Mouse (Mus musculus): ENCODE measurements around the gene Morn5. TPM values are rescaled to one million over a fixed set of nuclear protein-coding genes. Genes with fewer than 3 reads are reported as not detected.

The Morn5 gene
- total and polyA plus RNA-seq, 3 experiments, result 0.81 to 1.3 TPM; not detected in 1

- Histone ChIP-seq H3K9ac (ENCODE audit: control insufficient read depth, low read depth, low read length, poor library complexity, severe bottlenecking) (no peak overlapping the region), H3K27ac (ENCODE audit: control insufficient read depth, low read depth, low read length) (no peak overlapping the region), H3K4me1 (ENCODE audit: control insufficient read depth in 1 of 2, insufficient read depth in 2 of 2, low read length in 2 of 2) (no peaks in the 10 kb centered on the region), H3K9me3 (replicated peaks; ENCODE audit: insufficient read depth, low read length) (no peaks in the 10 kb centered on the region), H3K36me3 (ENCODE audit: control insufficient read depth in 1 of 2, insufficient read depth in 2 of 2, low read length in 2 of 2) (no peaks in the 10 kb centered on the region), H3K27me3 (ENCODE audit: control insufficient read depth in 1 of 2, insufficient read depth in 2 of 2, low read length in 2 of 2) (0 out of 4 replicates have a peak, but pooled peaks cover 0 to 1% of the 10 kb centered on the region in 2 experiments), H3K4me3 (ENCODE audit: control insufficient read depth in 1 of 2, insufficient read depth in 1 of 2, low read depth in 2 of 2, low read length in 2 of 2) (no peak overlapping the region), H3K79me2 (ENCODE audit: control insufficient read depth, insufficient read depth, low read length, poor library complexity) (no peaks in the 10 kb centered on the region)
- TF ChIP-seq KAT2A (conservative IDR thresholded peaks at IDR 0.05; ENCODE audit: low read depth, low read length) (no peak), ZC3H11A (IDR thresholded peaks at IDR 0.05; ENCODE audit: low read depth, low read length) (peak; percentile 96), MAFK (IDR thresholded peaks at IDR 0.05; ENCODE audit: borderline replicate concordance, low read depth, low read length) (no peak), NRF1 (IDR thresholded peaks at IDR 0.05; ENCODE audit: insufficient read depth, low read depth, low read length, poor library complexity, severe bottlenecking) (no peak), CHD2 (IDR thresholded peaks at IDR 0.05; ENCODE audit: low read length) (no peak), ZNF384 (IDR thresholded peaks at IDR 0.05; ENCODE audit: low read depth, low read length) (no peak), SMC3 (IDR thresholded peaks at IDR 0.05; ENCODE audit: low read depth, low read length) (peak; percentile 97), CHD1 (IDR thresholded peaks at IDR 0.05; ENCODE audit: low read depth, low read length) (no peak), SIN3A (IDR thresholded peaks at IDR 0.05; ENCODE audit: low read length) (peak; percentile 30; the same call in 1 of the 2 replicates), CTCF (IDR thresholded peaks at IDR 0.05 in 2 of 3, conservative IDR thresholded peaks at IDR 0.05 in 1 of 3; ENCODE audit: control insufficient read depth in 1 of 3, insufficient read depth in 1 of 3, low read depth in 2 of 3, low read length in 3 of 3, poor library complexity in 1 of 3, severe bottlenecking in 1 of 3) (peak; percentile 64 to 95 (median 89)), RAD21 (IDR thresholded peaks at IDR 0.05; ENCODE audit: low read depth, low read length) (peak; percentile 96), MAZ (IDR thresholded peaks at IDR 0.05; ENCODE audit: low read depth, low read length) (no peak), TBP (IDR thresholded peaks at IDR 0.05; ENCODE audit: low read depth, low read length) (no peak), JUND (IDR thresholded peaks at IDR 0.05; ENCODE audit: low read depth, low read length) (0 out of 2 replicates have a peak, but pooled peaks have one; percentile 10), BHLHE40 (IDR thresholded peaks at IDR 0.05; ENCODE audit: borderline replicate concordance, low read depth, low read length) (0 out of 2 replicates have a peak, but pooled peaks have one; percentile 31), POLR2A (IDR thresholded peaks at IDR 0.05; ENCODE audit: control insufficient read depth in 1 of 2, insufficient read depth in 1 of 2, low read depth in 1 of 2, low read length in 2 of 2, poor library complexity in 1 of 2) (no peak)
- DNase-seq (ENCODE audit: low read depth, low spot score), result peak; percentile 80
These were observed 39.9 kb upstream of the Morn5 start for GRCm38 (mm10) chr2:36009386-36009785.

- H3K4me1 ChIP-seq (ENCODE audit: control insufficient read depth in 1 of 2, insufficient read depth in 2 of 2, low read length in 2 of 2), result no peaks in the 10 kb centered on the region
- no peaks in the 10 kb centered on the region for H3K9me3 ChIP-seq (replicated peaks; ENCODE audit: insufficient read depth, low read length)
- no peak for DNase-seq (ENCODE audit: low read depth, low spot score)
- H3K27ac ChIP-seq (ENCODE audit: control insufficient read depth, low read depth, low read length), result no peak overlapping the region
- TF ChIP-seq NELFE (IDR thresholded peaks at IDR 0.05; ENCODE audit: low read depth, low read length) (no peak), MAX (IDR thresholded peaks at IDR 0.05; ENCODE audit: low read length) (no peak), MEF2A (IDR thresholded peaks at IDR 0.05; ENCODE audit: extremely low read depth, insufficient replicate concordance, low read depth, low read length, poor library complexity, severe bottlenecking) (no peak), CHD1 (IDR thresholded peaks at IDR 0.05; ENCODE audit: low read depth, low read length) (no peak), SIN3A (IDR thresholded peaks at IDR 0.05; ENCODE audit: low read length) (no peak), HCFC1 (IDR thresholded peaks at IDR 0.05; ENCODE audit: low read depth, low read length) (no peak), USF1 (IDR thresholded peaks at IDR 0.05; ENCODE audit: low read depth, low read length) (no peak), GABPA (IDR thresholded peaks at IDR 0.05; ENCODE audit: low read depth, low read length) (no peak)
- 0 out of 4 replicates have a peak, but pooled peaks cover 0 to 1% of the 10 kb centered on the region in 2 experiments for H3K27me3 ChIP-seq (ENCODE audit: control insufficient read depth in 1 of 2, insufficient read depth in 2 of 2, low read length in 2 of 2)
- no peaks in the 10 kb centered on the region for H3K36me3 ChIP-seq (ENCODE audit: control insufficient read depth in 1 of 2, insufficient read depth in 2 of 2, low read length in 2 of 2)
- H3K4me3 ChIP-seq (ENCODE audit: control insufficient read depth in 1 of 2, insufficient read depth in 1 of 2, low read depth in 2 of 2, low read length in 2 of 2), result no peak overlapping the region
- H3K79me2 ChIP-seq (ENCODE audit: control insufficient read depth, insufficient read depth, low read length, poor library complexity), result no peaks in the 10 kb centered on the region
- no peak overlapping the region for H3K9ac ChIP-seq (ENCODE audit: control insufficient read depth, low read depth, low read length, poor library complexity, severe bottlenecking)
These were observed 38.7 kb upstream of the Morn5 start for GRCm38 (mm10) chr2:36010579-36010978.
